Mouse (Mus musculus): Measurements from ENCODE around the gene Lamtor1.

Lamtor1 gene

DNA sequence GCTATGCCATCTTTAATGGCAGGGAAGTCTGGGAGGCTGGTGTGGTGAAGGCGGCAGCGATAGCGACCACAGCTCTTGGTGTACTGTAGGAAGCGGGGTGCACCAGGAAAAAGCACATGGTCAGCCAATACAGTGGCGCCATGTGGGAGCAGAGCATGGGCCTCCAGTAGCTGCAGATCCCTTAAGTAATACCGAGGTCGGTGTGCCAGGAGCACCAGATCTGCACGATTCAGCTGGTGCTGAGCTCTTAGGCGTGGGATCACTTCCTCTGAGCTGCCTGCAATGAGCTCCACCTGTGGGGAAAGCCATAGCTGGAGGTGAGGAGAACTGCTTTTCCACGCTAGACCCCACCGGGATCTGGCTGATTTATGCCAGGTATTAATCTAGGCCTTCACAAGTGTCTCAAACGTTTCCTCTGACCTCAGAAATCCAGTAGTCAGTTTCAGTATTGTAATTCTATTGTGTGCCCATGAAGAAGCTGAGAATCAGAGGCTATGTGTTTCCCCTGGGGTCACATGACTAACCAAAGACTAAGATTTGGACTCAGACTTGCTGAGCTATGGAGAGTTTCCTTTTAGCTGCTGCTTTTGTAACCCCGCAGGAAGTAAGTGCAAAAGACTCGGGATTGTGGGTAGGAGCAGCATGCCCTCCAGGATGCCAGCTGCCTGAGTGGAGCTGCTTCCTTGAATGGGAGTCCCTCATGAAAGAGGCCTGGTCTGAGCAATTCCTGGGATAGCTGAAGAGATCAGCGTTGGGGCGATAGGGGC, 5.2 kb upstream of the Lamtor1 start:
- DNase-seq (ENCODE audit: low read depth), result no peak

DNA sequence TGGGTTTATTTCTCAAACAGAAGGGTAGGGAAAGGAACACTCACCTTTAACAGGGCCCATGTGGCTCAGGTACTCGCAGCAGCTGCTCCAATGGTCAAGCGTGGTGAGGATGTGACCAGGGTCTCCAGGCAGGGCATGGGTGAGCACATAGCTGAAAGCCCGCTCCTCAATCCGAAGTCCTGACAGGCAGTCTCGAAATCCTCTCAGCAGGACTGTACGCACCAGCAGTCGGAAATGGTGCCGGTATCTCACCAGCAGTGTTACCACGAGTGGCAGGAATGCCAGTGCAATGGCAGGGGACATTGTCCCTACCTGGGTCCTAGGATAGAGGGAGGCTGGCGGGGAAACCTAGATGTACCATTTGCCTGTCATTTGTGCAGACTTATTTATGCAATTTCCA, 3.7 kb upstream of the Lamtor1 start:
- DNase-seq (ENCODE audit: low read depth), result no peak

DNA sequence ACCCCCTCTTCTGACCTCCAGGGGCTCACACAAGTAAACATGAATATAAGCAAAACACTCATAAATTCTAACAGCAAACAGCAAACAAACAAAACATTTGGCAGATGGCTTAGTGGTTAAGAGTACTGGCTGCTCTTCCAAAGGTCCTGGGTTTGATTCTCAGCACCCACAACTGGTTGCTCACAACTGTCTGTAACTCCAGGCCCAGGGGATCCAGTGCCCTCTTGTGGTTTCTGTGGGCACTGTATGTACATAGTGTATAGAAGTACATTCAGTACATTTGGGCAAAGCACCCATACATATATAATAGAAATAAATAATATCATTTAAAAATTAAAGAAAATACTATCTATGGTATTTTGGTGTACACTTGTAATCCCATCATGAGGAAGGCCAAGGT, 2.9 kb upstream of the Lamtor1 start:
- DNase-seq (ENCODE audit: low read depth), result peak; percentile 29

DNA sequence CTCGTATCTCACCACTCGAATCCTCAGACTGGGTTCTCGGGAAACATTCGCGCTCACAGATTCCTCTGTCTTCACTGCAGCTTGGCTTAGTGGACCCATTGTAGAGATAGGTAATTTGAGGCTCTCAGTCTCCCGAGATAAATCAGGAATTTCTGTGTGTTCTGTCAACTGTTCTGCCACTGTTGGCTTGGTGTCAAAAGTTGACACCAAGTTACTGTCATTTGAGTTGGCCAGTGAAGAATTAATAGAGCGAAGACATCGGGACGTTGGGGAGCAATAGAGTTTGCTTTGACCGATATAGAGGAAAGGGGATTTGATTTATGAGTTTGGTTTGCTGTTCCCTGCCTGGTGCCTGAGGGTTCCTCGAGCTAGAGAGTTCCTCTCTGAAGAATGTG, 580 bp downstream of the Lamtor1 start, which contains the start of gene Tomt:
Gene Tomt, minus strand, starts transcription at position 73 of the 395 bp plus-strand sequence.
- no peak for DNase-seq (ENCODE audit: low read depth)

DNA sequence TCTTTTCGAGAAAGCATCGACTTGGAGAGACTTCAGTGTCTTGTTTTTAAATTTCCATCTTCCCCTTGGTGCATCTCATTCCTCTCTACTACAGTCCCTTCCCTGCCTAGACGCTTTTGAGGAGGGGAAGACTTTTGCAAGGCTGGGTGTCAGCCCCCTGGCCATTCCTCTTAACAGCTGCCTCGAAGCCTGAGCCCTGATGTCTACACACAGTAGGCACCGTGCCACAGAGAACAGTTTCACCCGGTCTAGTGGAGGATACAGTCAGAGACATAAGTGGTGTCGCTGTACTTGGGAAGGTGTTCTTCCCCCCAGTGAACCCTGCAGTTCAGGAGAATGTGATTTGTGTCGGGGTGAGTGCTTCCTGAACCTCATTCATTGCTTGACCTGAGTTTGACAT, 992 bp downstream of the Lamtor1 start:
- DNase-seq (ENCODE audit: low read depth), result peak; percentile 42

DNA sequence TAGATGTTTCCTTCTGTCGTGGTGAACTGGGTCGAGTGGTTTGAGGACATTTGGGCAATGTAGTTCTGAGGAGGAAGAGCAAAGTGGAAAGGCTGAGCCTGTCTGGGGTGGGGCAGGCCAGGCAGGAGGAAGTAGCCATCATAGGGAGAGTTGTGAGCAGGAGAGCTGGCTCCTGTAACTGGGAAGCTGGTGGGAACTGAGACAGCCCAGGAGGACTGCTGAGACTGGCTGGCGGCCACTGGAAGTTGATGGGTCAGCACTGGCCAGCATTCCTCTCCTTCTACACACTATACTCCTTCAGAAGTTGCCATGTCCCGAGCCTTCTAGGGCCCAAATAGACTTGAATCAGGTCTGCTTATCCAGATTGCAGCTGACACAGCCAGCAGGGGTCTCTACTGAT, 2.7 kb downstream of the Lamtor1 start:
- no peak for DNase-seq (ENCODE audit: low read depth)

DNA sequence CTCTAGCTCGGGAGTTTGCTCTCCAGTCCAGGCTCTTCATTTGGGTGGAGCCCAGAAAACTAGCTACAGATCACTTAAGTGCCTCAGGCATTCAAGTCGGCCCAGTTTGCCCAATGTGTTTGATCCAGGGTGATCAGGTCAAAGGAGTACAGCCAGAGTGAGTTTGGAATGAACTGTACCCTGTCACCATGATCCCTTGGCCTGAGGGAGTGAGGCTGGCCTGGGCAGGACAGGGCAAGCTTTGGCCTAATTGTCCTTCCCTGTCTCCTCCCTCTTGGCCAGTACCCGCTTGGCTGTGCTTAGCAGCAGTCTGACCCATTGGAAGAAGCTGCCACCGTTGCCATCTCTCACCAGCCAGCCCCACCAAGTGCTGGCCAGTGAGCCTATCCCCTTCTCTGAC, 4.4 kb downstream of the Lamtor1 start:
- no peak for DNase-seq (ENCODE audit: low read depth)

DNA sequence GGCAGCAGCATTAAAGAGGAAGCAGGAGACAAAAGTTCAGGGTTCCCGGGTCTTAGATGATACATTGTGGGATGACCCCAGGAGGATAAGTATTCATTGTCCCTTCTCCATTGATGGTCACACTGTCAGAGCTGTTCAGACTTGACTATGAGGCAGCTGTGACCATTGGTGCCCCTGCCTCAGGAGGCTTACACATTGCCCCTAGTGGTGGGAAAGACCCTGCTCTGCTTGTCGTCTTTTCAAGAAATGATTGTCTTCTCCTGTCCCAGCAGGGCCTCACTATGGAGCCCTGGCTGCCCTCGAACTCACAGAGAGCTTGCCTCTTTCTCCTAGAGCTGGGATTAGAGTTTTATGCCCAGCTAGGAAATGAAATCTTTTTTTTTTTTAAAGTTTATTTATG, 6.3 kb downstream of the Lamtor1 start:
- peak; percentile 33 for DNase-seq (ENCODE audit: low read depth)

DNA sequence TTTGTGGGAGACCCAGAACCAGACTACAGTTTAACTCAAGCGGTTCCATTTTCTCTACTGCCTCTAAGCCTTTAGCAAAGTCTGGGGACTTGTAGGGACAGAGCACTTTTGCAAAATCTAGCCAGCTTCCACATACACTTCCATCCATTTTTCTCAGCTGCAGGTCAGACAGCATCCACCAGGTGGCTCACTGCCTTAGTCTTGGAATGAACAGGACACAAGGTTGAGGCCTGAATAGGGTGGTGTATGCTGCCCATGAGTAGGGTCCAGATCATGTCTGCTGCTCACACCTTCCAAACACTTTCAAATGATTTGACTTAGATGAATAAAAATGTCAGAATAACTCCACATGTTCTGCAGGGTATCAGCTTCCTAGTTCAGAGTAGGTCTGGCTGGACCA, 12.4 kb downstream of the Lamtor1 start:
- peak; percentile 80 for DNase-seq (ENCODE audit: low read depth)

DNA sequence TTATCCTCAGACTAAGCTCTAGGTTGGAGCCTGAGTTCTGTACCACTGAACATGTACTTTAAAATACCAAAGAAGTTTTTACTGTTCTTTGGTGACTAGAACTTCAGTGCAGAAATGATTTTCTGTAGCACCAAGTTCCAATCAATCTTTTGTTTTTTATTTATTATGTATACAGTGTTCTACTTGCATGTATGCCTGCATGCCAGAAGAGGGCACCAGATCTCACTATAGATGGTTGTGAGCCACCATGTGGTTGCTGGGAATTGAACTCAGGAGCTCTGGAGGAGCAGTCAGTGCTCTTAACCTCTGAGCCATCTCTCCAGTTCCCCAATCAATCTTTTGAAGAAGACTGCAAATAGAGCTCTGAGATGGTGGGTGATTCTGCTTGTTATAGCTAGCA, 20.2 kb downstream of the Lamtor1 start:
- peak; percentile 14 for DNase-seq (ENCODE audit: low read depth)

DNA sequence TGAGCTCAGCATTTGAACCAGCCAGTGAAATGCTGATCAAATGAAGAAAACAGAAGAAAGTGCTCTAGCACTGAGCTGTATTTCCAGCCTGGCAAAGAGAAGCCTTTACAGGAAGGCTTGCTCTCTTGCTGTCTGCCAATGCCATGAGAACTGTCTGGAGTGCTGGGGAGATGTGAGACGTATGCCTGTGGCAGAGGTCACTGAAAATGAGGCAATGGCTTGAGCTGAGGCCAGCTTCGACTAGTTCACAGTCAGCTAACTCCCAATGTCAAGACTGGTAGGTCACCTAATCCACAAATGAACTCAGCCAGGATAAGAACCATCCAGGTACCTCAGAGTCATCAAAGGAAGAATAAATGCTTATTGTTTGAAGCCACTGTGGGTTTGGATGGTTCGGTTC, 22.4 kb downstream of the Lamtor1 start:
- no peak for DNase-seq (ENCODE audit: low read depth)

DNA sequence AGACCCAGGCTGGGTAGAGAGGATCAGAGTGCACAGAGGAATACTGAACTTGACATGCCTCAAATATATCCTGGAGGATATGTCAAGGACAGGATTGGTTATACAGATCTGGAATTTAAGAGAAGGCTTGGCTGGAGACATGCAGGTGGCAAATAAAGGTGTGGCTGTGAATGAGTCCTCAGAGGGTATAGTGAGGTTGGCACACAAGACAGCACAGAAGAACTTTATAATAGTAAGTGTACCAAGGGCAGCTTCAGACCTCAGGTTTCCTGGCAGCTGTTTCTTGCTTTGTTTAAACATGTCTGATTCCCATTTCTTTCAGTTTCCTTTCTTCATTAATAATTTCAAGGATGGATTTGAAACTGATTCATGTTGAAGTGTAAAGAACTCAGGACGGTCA, 26.8 kb downstream of the Lamtor1 start:
- no peak for DNase-seq (ENCODE audit: low read depth)

DNA sequence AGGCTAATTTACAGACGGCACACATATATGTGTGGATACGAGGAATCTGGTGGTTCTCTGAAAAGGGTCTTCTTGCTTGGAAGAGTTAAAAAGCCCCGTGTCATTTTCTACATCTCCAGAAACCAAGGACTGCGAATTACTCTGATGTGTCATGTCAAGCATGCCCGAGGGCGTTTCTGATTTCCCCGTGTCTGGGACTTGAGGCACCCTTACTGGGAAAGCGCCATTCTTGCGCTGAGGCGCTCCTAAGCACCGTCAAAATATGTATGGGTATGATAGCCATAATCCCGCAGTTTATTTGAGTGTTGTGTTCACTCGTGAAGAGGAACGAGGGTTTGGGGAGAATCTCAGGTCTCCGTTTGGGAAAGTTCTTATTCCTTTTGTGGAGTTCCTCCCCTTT, 27.6 kb downstream of the Lamtor1 start:
- DNase-seq (ENCODE audit: low read depth), result no peak

DNA sequence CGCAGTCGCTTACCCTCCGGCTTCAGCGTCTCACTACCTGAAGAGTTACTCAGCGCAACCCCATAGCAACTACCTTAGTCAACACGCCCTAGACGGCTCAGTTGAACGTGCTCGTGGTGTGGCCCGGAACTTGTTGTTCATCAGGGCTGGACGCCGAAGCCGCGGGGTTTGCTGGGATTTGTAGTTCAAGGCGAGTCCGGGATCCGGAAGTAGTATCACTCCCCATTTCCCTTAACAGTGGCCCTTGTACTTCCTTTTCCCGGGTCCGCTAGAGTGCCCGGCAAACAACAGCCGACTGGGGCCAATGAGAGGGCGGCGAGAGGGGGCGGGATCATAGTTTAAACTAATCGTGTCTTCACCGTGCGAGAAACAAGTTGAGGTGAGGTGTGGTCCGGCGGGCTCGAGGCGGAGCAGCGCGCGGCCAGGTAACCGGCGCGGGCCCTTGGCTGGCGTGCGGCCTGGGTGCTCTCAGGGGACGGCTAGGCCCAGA, 28.1 kb downstream of the Lamtor1 start, which contains the start of the genes Lrrc51 and Numa1:
Gene Lrrc51, minus strand, starts transcription at position 145 of the 490 bp plus-strand sequence.
Gene Numa1, plus strand, starts transcription at position 361 of the 490 bp plus-strand sequence.
- peak; percentile 98 for DNase-seq (ENCODE audit: low read depth)

DNA sequence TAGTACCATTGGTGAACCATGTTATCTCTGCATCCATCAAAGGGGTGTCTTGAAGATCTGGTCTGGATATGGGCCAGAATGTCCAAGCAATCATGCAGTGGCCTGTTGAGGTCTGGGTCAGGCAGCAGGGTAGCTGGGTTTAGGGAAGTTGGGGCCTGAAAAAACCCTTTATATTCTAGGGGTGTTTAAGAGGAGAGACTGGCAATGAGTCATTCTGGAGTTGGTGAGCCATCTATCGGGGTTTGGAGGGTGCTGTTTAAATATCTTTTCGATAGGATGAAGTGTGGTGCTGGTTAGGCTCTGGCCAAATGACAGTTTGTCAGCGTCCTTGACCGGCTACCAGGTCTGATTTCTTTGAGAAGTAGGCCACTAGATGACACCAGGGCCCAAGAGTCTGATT, 30.3 kb downstream of the Lamtor1 start:
- no peak for DNase-seq (ENCODE audit: low read depth)

DNA sequence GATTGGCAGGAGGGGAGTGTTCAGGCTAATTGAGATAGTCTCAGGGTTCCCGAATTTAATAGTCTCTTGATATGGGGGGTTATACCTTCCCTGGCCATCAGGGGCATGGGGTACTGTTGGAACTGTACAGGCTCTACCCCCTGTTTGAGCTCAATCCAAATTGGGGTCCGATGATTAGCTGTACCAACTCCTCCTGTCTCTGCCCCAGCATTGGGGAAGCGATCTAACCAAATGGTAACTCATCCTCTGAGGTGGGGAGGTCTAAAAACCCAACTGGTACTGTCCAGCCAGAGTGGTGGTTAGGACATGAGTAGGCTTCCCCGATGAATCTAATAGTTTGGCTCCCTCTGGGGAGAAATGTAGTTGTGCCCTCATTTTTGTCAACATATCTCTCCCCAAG, 31.3 kb downstream of the Lamtor1 start:
- no peak for DNase-seq (ENCODE audit: low read depth)

DNA sequence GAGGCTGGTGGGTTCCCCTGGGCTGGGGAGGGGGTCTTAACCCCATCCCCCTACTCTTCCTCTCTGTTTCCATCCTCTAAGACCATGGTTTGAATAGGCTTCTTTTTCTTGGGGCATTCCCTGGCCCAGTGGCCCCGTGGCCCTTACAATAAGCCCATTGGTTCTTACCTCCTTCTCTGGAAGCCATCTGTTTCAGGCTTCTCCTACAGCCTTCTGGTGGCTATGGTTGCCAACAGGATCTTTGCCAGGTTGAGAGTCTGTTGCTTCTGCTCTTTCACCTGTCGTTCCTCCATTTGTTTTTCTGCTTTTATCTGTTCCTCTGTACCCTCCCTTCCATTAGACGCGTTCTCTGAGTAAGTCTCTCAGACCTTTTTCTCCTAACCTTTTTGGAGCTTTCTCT, 31.9 kb downstream of the Lamtor1 start:
- DNase-seq (ENCODE audit: low read depth), result no peak

DNA sequence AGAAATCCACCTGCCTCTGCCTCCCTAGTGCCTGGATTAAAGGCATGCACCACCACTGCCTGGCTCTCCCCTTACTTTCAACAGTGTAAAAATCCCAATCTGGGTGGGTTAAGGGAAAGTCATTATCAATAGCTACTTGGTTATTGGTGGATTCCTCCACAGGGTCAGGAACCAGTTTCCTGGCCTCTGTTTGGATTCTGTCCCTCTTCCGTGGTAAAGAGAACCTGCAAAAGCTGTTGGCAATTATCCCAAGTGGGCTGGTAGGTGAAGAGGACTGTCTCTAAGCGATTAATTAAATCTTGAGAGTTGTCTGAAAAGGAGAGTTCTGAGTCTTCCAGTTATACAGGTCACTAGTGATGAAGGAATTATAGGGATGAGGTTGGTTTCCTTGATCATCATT, 32.6 kb downstream of the Lamtor1 start:
- DNase-seq (ENCODE audit: low read depth), result no peak

DNA sequence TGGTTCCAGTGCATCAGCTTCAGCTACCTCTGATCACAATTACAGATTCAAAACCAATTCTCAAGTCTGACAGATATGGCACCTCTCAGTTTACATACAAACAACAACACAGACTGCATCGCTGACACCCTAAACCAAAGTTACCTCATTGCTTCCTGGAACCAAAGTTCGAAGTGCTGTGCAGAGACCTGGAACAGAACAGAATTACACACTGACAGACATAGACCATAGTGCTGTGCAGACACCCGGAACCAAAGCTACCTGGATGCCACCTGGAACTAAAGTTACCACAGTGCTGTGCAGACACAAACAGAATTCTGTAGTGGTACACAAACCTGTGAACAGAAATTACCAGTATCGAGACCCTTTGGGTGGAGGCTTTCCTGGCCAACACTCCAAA, 34.1 kb downstream of the Lamtor1 start:
- DNase-seq (ENCODE audit: low read depth), result no peak

DNA sequence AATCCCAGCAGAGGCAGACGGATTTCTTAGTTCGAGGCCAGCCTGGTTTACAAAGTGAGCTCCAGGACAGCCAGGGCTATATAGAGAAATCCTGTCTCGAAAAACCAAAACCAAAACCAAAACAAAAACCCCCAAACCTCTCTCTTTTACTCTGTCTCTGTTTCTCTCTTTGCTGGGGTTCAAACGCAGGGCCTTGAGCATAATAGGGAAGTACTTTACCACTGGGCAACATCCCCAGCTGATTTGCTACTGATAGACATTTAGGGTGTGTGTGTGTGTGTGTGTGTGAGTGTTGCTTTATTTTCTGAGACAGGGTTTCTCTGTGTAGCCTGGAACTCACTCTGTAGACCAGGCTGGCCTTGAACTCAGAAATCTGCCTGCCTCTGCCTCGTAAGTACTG, 43.3 kb downstream of the Lamtor1 start:
- DNase-seq (ENCODE audit: low read depth), result peak; percentile 67

DNA sequence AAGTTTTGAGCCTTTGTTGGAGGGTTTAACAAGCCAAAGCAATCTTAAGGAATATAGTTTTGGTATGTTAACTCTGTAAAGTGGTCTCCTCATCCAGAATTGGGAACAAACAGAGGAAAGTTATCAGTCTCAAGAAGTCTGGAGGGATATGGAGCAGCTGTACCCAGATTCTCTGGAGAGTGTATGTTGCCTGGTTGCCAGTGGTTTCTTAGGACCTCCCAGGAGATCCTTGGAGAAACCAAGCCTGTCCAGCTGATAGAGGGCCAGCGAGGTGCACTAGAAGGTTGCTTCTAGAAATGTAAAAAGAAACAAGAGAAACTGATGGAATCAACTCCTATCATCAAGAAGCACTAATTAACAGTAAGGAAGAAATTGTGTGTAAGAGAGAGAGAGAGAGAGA, 45.9 kb downstream of the Lamtor1 start:
- DNase-seq (ENCODE audit: low read depth), result no peak

DNA sequence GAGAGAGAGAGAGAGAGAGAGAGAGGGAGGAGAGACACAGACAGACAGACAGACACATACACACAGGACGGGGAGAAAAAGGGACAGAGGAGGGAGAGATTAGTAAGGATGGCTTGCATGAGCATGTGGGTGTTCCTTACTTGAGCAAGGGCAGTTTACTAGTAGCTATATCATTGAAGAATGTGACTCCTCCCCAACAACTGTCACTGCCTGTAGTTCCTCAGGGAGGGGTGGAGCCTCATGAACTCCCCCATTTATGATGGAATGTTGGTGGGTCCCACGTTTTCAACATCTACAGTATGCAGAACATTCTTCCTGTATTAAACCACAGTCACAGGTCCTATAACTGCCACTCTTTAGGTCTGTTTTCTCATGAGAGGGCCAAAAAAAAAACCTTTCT, 46.4 kb downstream of the Lamtor1 start:
- DNase-seq (ENCODE audit: low read depth), result no peak

DNA sequence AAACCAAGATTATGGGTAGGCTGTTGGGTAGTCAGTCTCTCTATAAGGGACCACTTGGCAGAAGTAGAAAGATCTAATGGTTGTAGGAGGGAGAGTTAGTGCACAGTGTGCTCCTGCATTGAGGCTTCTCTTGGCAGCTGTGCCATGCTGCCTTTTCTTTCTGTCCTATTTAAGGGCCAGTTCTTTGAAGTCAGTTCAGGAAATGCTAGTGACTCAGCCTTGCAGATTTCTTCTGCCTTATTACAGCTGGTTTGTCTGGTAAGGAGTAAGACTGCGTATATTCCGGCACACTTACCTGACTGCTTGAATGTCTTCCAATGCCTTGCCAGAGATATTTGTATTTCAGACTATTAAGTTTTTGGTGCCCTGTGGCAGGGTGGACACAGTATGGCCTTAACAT, 48.5 kb downstream of the Lamtor1 start:
- no peak for DNase-seq (ENCODE audit: low read depth)

DNA sequence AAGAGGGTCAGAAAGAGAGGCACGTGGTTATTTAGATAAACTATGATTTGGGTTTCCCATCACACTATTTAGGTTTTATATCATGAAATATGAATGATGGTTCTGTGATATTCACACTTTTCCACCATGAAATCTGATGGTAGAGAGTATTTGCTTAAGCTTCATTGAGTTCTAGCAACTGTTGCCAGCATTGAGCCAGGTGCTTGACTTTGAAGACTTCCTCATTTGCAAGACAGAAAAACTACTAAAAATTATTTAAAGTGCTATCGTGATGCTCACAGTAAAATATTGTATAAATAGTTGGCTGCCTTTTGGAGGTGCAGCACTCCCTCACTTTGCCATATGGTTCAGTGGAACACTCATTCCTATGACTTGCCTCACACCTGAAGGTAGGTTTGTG, 49.6 kb downstream of the Lamtor1 start:
- no peak for DNase-seq (ENCODE audit: low read depth)

Data from induced T-regulatory cell, adult 2 months (primary cell).